Mouse (Mus musculus): Measurements from ENCODE around the gene Tecpr1.

- TF ChIP-seq CTCF (IDR thresholded peaks at IDR 0.05; ENCODE audit: extremely low read depth, insufficient read depth, low read length) (no peak), POLR2A (IDR thresholded peaks at IDR 0.05; ENCODE audit: extremely low read depth, insufficient read depth, low read length) (no peak)
These were observed 27.8 kb downstream of the Tecpr1 start for GRCm38 (mm10) chr5:144195567-144195966.
